Mouse (Mus musculus) liver, embryonic 14.5 days (tissue): Measurements from ENCODE around the gene Akap4. TPM values are rescaled to one million over a fixed set of nuclear protein-coding genes. Genes with fewer than 3 reads are reported as not detected.

Experiments
- ATAC-seq: fragments of 200-750 bp; cut with Nextera tagmentation; 2 replicates; pipeline ENCODE4 v1.8.0; 2017; ENCODE audit warnings: moderate number of reproducible peaks, mild to moderate bottlenecking, moderate library complexity; ENCODE audit not compliant: insufficient read depth
- DNase-seq, 3 experiments: peaks; one replicate each; pipeline ENCODE4 v3.0.0-alpha.2; 2012 to 2013; ENCODE audit warnings: low read depth in 3 of 3, low spot score in 3 of 3
- H3K27ac ChIP-seq: fragments of 300-500 bp; sonication (generic); 2 replicates; pipeline ENCODE4 v1.5.1; 2014; ENCODE audit warnings: moderate library complexity, mild to moderate bottlenecking, control low read depth, inconsistent platforms
- H3K27me3 ChIP-seq: fragments of 300-500 bp; sonication (generic); 2 replicates; pipeline ENCODE4 v1.6.1; 2014; ENCODE audit warnings: mild to moderate bottlenecking, low read length, moderate library complexity; ENCODE audit not compliant: control insufficient read depth, insufficient read depth
- H3K36me3 ChIP-seq: fragments of 300-500 bp; sonication (generic); replicated peaks from 2 replicates; pipeline ENCODE4 v1.6.1; 2014; ENCODE audit warnings: low read depth; ENCODE audit not compliant: control insufficient read depth, insufficient read depth
- H3K4me1 ChIP-seq, 2 experiments: fragments of 200-500 bp in 1 of 2; fragments of 300-500 bp in 1 of 2; sonication (generic) in 1 of 2; replicated peaks; 2 replicates each; pipeline ENCODE4 v1.6.1; 2012 to 2014; ENCODE audit warnings: antibody characterized with exemption in 1 of 2, inconsistent platforms in 1 of 2, low read length in 1 of 2; ENCODE audit not compliant: control insufficient read depth in 2 of 2, insufficient read depth in 2 of 2
- H3K4me2 ChIP-seq: fragments of 300-500 bp; sonication (generic); 2 replicates; pipeline ENCODE4 v1.6.1; 2014; ENCODE audit warnings: low read depth, mild to moderate bottlenecking, control low read depth, moderate library complexity
- H3K4me3 ChIP-seq, 2 experiments: fragments of 200-500 bp in 1 of 2; fragments of 300-500 bp in 1 of 2; sonication (generic) in 1 of 2; 2 replicates each; pipeline ENCODE4 v1.5.1; 2012 to 2014; ENCODE audit warnings: low read depth in 2 of 2, low read length in 2 of 2, mild to moderate bottlenecking in 2 of 2, control low read depth in 1 of 2, inconsistent platforms in 1 of 2, moderate library complexity in 1 of 2; ENCODE audit not compliant: insufficient read depth in 1 of 2
- H3K9ac ChIP-seq: fragments of 300-500 bp; sonication (generic); replicated peaks from 2 replicates; pipeline ENCODE4 v1.6.1; 2014; ENCODE audit warnings: mild to moderate bottlenecking, control low read depth, moderate library complexity
- H3K9me3 ChIP-seq: fragments of 300-500 bp; sonication (generic); 2 replicates; pipeline ENCODE4 v1.6.1; 2016; ENCODE audit warnings: low read length, mixed read lengths; ENCODE audit not compliant: control insufficient read depth
- CTCF ChIP-seq: IDR thresholded peaks from 2 replicates; pipeline ENCODE4 v1.5.1; 2016; ENCODE audit warnings: antibody characterized with exemption, low read depth, control low read depth
- EP300 ChIP-seq: IDR thresholded peaks from 2 replicates; pipeline ENCODE4 v1.6.1; 2016; ENCODE audit warnings: antibody characterized with exemption, low read depth
- WGBS: fragments of 180-500 bp; shearing (Covaris S2); extraction: QIAGEN DNeasy Blood & Tissue Kit; methylation state at CpG from one replicate; pipeline ENCODE4 v1.1.7; 2014; ENCODE audit not compliant: insufficient replicate concordance; 5-methylcytosine and 5-hydroxymethylcytosine counted together
- polyA plus RNA-seq, 2 experiments: library from polyadenylated mRNA; depleted of rRNA in 1 of 2; stranded (reverse) in 1 of 2; unstranded in 1 of 2; fragments of >200 nt; fragmentation: Nextera tagmentation in 1 of 2; extraction: Ambion mirVana in 1 of 2; gene quantifications; 2 replicates each; pipeline versions ENCODE4 v1.2.1 to v1.2.3; 2012 to 2014

The Akap4 gene
- polyA plus RNA-seq, 2 experiments = not detected

- no peaks in the 10 kb centered on the region for H3K36me3 ChIP-seq
- H3K4me1 ChIP-seq = no peaks in the 10 kb centered on the region
- no peak overlapping the region for H3K4me3 ChIP-seq
- no peak for DNase-seq
- 64% methylated on average over 3 of the region's 3 CpGs for WGBS
- H3K27ac ChIP-seq = no peak overlapping the region
- no peak for TF ChIP-seq CTCF
- TF ChIP-seq EP300 = no peak
- H3K4me2 ChIP-seq = no peak overlapping the region
- no peak overlapping the region for H3K9ac ChIP-seq
- H3K27me3 ChIP-seq = no peaks in the 10 kb centered on the region
- no peaks in the 10 kb centered on the region for H3K9me3 ChIP-seq
- no peak for ATAC-seq
Measured at GRCm38 (mm10) chrX:7114885-7115284, 47.6 kb downstream of the Akap4 start.

GRCm38 (mm10) chrX:7121618-7122280, 54.4 kb downstream of the Akap4 start:
- H3K27me3 ChIP-seq = no peaks in the 10 kb centered on the region
- no peak for TF ChIP-seq CTCF
- no peaks in the 10 kb centered on the region for H3K9me3 ChIP-seq
- DNase-seq = no peak
- no peaks in the 10 kb centered on the region for H3K4me1 ChIP-seq
- no peak overlapping the region for H3K9ac ChIP-seq
- H3K27ac ChIP-seq = no peak overlapping the region
- 41% methylated on average over 4 of the region's 4 CpGs for WGBS
- H3K4me3 ChIP-seq = no peak overlapping the region
- H3K36me3 ChIP-seq = no peaks in the 10 kb centered on the region
- H3K4me2 ChIP-seq = no peak overlapping the region
- no peak for ATAC-seq

Other genes with a start within 250 kb of the Akap4 start
- gene Ccnb3, start 25.9 kb upstream of the Akap4 start, polyA plus RNA-seq (2012; rRNA removed) = not detected in 2 replicates
- gene Ccnb3, start 25.9 kb upstream of the Akap4 start, polyA plus RNA-seq (2014; fragmentation: Nextera tagmentation; extraction: Ambion mirVana) = 0.03 TPM in 1 of 2 replicates, not detected in the other